Mouse (Mus musculus) liver, embryonic 14.5 days (tissue): ENCODE data around the gene Mad1l1. TPM values are rescaled to one million over a fixed set of nuclear protein-coding genes. Genes with fewer than 3 reads are reported as not detected.

Source experiments
- ATAC-seq: fragments of 200-750 bp; cut with Nextera tagmentation; 2 replicates; pipeline ENCODE4 v1.8.0; 2017; ENCODE audit warnings: moderate number of reproducible peaks, mild to moderate bottlenecking, moderate library complexity; ENCODE audit not compliant: insufficient read depth
- DNase-seq, 3 experiments: peaks; one replicate each; pipeline ENCODE4 v3.0.0-alpha.2; 2012 to 2013; ENCODE audit warnings: low read depth in 3 of 3, low spot score in 3 of 3
- H3K27ac ChIP-seq: fragments of 300-500 bp; sonication (generic); 2 replicates; pipeline ENCODE4 v1.5.1; 2014; ENCODE audit warnings: moderate library complexity, mild to moderate bottlenecking, control low read depth, inconsistent platforms
- H3K27me3 ChIP-seq: fragments of 300-500 bp; sonication (generic); 2 replicates; pipeline ENCODE4 v1.6.1; 2014; ENCODE audit warnings: mild to moderate bottlenecking, low read length, moderate library complexity; ENCODE audit not compliant: control insufficient read depth, insufficient read depth
- H3K36me3 ChIP-seq: fragments of 300-500 bp; sonication (generic); replicated peaks from 2 replicates; pipeline ENCODE4 v1.6.1; 2014; ENCODE audit warnings: low read depth; ENCODE audit not compliant: control insufficient read depth, insufficient read depth
- H3K4me1 ChIP-seq, 2 experiments: fragments of 200-500 bp in 1 of 2; fragments of 300-500 bp in 1 of 2; sonication (generic) in 1 of 2; replicated peaks; 2 replicates each; pipeline ENCODE4 v1.6.1; 2012 to 2014; ENCODE audit warnings: antibody characterized with exemption in 1 of 2, inconsistent platforms in 1 of 2, low read length in 1 of 2; ENCODE audit not compliant: control insufficient read depth in 2 of 2, insufficient read depth in 2 of 2
- H3K4me2 ChIP-seq: fragments of 300-500 bp; sonication (generic); 2 replicates; pipeline ENCODE4 v1.6.1; 2014; ENCODE audit warnings: low read depth, mild to moderate bottlenecking, control low read depth, moderate library complexity
- H3K4me3 ChIP-seq, 2 experiments: fragments of 200-500 bp in 1 of 2; fragments of 300-500 bp in 1 of 2; sonication (generic) in 1 of 2; 2 replicates each; pipeline ENCODE4 v1.5.1; 2012 to 2014; ENCODE audit warnings: low read depth in 2 of 2, low read length in 2 of 2, mild to moderate bottlenecking in 2 of 2, control low read depth in 1 of 2, inconsistent platforms in 1 of 2, moderate library complexity in 1 of 2; ENCODE audit not compliant: insufficient read depth in 1 of 2
- H3K9ac ChIP-seq: fragments of 300-500 bp; sonication (generic); replicated peaks from 2 replicates; pipeline ENCODE4 v1.6.1; 2014; ENCODE audit warnings: mild to moderate bottlenecking, control low read depth, moderate library complexity
- H3K9me3 ChIP-seq: fragments of 300-500 bp; sonication (generic); 2 replicates; pipeline ENCODE4 v1.6.1; 2016; ENCODE audit warnings: low read length, mixed read lengths; ENCODE audit not compliant: control insufficient read depth
- CTCF ChIP-seq: IDR thresholded peaks from 2 replicates; pipeline ENCODE4 v1.5.1; 2016; ENCODE audit warnings: antibody characterized with exemption, low read depth, control low read depth
- EP300 ChIP-seq: IDR thresholded peaks from 2 replicates; pipeline ENCODE4 v1.6.1; 2016; ENCODE audit warnings: antibody characterized with exemption, low read depth
- WGBS: fragments of 180-500 bp; shearing (Covaris S2); extraction: QIAGEN DNeasy Blood & Tissue Kit; methylation state at CpG from one replicate; pipeline ENCODE4 v1.1.7; 2014; ENCODE audit not compliant: insufficient replicate concordance; 5-methylcytosine and 5-hydroxymethylcytosine counted together
- polyA plus RNA-seq, 2 experiments: library from polyadenylated mRNA; depleted of rRNA in 1 of 2; stranded (reverse) in 1 of 2; unstranded in 1 of 2; fragments of >200 nt; fragmentation: Nextera tagmentation in 1 of 2; extraction: Ambion mirVana in 1 of 2; gene quantifications; 2 replicates each; pipeline versions ENCODE4 v1.2.1 to v1.2.3; 2012 to 2014

Mad1l1 gene
- polyA plus RNA-seq, 2 experiments = 15.5 to 16.9 TPM

DNA sequence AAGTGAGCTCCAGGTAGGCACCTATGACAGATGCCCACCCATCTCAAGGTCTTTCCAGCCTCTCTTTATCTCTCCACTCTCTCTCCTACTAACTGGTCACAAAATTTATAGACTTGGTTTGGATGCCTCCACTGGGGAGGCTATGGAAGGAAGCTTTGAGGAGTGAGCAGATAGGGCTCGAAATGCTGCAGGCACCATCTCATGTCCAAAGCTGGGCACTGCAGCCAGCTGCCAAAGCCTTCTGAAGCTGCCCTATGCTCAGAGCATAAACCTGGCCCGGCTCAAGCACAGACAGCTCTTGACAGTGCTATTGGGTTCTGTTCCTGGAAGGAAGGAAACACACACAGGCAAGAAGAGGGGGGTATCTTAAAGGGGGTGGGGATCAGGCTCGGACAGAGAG is 71.0 kb downstream of the Mad1l1 start:
- H3K27ac ChIP-seq = no peak overlapping the region

DNA sequence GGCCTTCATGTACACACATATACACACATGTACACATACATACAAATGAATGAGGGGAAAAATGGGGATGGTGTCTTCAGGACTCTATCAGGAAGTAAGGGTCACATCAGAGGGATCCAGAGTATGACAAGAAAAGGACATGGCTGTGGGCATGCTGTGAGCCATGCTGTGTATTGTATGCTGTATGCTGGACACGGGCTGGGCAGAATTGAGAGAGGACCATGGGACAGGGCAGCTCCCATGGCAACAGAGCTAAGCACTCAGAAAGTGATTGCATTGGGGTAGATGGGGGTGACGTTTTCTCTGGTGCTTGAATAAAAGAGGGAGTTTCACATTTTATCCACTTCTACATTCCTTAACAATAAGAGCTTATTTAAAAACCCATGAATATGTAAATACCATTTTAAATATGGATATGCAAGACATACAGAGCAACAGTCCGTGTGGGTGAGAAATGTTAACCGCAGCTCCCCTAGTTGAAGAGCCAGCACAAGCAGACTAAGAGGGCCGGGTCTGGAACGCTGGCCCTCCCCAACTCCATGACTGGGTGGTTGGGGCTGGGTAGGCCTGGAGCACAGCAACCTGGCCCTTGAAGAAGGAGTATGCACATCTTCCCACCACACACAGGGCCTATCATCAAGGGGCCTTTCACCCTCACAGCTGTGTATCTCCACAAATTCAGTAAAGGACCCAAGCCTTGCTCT is 71.8 kb downstream of the Mad1l1 start:
- Histone ChIP-seq H3K4me1 (no peaks in the 10 kb centered on the region), H3K27me3 (no peaks in the 10 kb centered on the region), H3K4me3 (no peak overlapping the region), H3K9ac (no peak overlapping the region), H3K27ac (no peak overlapping the region), H3K36me3 (no peaks in the 10 kb centered on the region), H3K9me3 (no peaks in the 10 kb centered on the region), H3K4me2 (no peak overlapping the region)
- no peak for TF ChIP-seq EP300
- no peak for TF ChIP-seq CTCF
- ATAC-seq = no peak
- no peak for DNase-seq
- 77% methylated on average over 6 of the region's 6 CpGs for WGBS

More for the DNA sequence above, 71.0 kb downstream of the Mad1l1 start:
- ATAC-seq = no peak
- H3K4me2 ChIP-seq = no peak overlapping the region
- no peaks in the 10 kb centered on the region for H3K36me3 ChIP-seq
- TF ChIP-seq EP300 (no peak), CTCF (0 out of 2 replicates have a peak, but pooled peaks have one; percentile 22)
- no peaks in the 10 kb centered on the region for H3K9me3 ChIP-seq
- no peaks in the 10 kb centered on the region for H3K4me1 ChIP-seq
- no peak for DNase-seq
- 69% methylated on average over 3 of the region's 3 CpGs for WGBS
- H3K27me3 ChIP-seq = no peaks in the 10 kb centered on the region
- H3K4me3 ChIP-seq = no peak overlapping the region
- no peak overlapping the region for H3K9ac ChIP-seq

DNA sequence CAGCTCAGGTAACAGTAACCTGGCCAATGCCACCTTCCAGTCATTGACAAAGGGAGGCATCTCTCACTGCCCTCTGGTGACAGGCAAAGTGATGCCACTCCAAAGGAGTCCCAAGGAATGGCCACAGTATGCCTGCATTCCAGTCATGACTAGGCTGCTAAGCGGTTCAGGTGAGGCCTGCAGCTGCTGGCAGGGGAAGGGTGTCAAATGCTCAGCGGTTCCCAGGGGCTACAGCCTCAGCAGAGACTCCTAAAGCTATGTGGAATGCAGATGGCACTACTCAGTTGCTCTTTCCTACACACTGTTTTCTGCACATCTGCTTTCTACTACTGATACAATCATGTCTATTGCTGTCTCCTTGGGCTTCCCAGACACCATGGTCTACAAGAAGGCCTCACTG is 73.3 kb downstream of the Mad1l1 start:
- TF ChIP-seq EP300 (no peak), CTCF (no peak)
- H3K4me2 ChIP-seq = no peak overlapping the region
- 76% methylated on average over 2 of the region's 2 CpGs for WGBS

DNA sequence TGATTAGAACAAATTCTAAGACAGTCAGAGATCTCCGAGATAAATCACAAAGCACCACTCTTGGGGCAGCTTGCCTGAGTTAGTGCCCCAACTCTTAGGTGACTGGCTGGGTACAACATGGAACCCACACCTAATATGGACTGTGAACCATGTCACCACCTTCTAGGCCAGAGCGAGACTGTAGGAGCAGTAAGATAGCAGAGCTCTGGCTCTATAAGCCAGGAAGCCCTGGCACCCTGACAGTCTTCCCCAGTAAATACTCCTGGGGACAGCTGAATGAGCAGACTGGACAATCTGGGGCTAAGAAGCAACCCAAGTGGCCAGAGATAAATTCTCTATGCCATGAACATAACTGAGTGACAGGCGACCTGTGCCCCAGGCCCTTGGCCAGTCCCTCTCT is 81.1 kb downstream of the Mad1l1 start:
- Histone ChIP-seq H3K4me1 (0 out of 4 replicates have a peak, but pooled peaks cover 0 to 1% of the 10 kb centered on the region in 2 experiments), H3K9ac (no peak overlapping the region), H3K9me3 (no peaks in the 10 kb centered on the region), H3K4me3 (no peak overlapping the region), H3K27me3 (no peaks in the 10 kb centered on the region), H3K36me3 (no peaks in the 10 kb centered on the region), H3K27ac (no peak overlapping the region), H3K4me2 (no peak overlapping the region)
- 73% methylated on average over 3 of the region's 3 CpGs for WGBS
- TF ChIP-seq CTCF (no peak), EP300 (no peak)
- no peak for ATAC-seq
- no peak for DNase-seq

More for the DNA sequence above, 73.3 kb downstream of the Mad1l1 start:
- Histone ChIP-seq H3K4me1 (no peaks in the 10 kb centered on the region), H3K4me3 (no peak overlapping the region), H3K36me3 (no peaks in the 10 kb centered on the region), H3K9me3 (no peaks in the 10 kb centered on the region), H3K9ac (no peak overlapping the region), H3K27ac (no peak overlapping the region), H3K27me3 (no peaks in the 10 kb centered on the region)
- DNase-seq = no peak
- no peak for ATAC-seq

DNA sequence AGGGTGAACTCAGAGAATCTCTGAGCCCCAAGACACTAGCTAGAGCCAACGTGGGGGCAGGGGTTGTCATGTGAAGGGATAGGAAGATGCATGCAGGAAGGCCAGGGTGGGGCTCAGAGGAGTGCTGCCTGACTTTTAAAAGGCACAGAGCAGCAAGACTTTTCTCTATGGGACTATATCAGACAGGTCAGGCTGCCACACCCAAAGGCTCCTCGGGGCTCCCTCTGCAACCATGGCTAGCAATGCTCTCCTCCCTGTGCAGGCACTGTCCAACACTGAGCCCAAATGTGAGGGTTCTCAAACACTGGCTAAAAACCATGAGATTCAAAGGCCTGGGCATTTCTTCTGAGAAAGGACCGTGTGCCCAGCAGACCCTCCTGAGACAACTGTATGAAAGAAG is 82.5 kb downstream of the Mad1l1 start:
- H3K27ac ChIP-seq = no peak overlapping the region
- ATAC-seq (peak; percentile 47; the same call in 1 of the 2 replicates), DNase-seq (no peak)
- H3K36me3 ChIP-seq = no peaks in the 10 kb centered on the region
- no peak overlapping the region for H3K9ac ChIP-seq
- H3K4me2 ChIP-seq = no peak overlapping the region
- WGBS = 24% methylated on average over 3 of the region's 3 CpGs
- H3K27me3 ChIP-seq = no peaks in the 10 kb centered on the region
- 0 out of 4 replicates have a peak, but pooled peaks cover 0 to 1% of the 10 kb centered on the region in 2 experiments for H3K4me1 ChIP-seq
- TF ChIP-seq EP300 (no peak), CTCF (no peak)
- H3K4me3 ChIP-seq = no peak overlapping the region
- H3K9me3 ChIP-seq = no peaks in the 10 kb centered on the region
